Mouse (Mus musculus): Measurements from ENCODE around the gene Myh10.

Gene Myh10

GRCm38 (mm10) chr11:68692693-68693446 lies 1.5 kb downstream of the Myh10 start:
- no peak for DNase-seq (ENCODE audit: low read depth, low spot score)

GRCm38 (mm10) chr11:68693447-68694040 lies 2.2 kb downstream of the Myh10 start:
- no peak for DNase-seq (ENCODE audit: low read depth, low spot score)

- no peak for DNase-seq (ENCODE audit: low read depth, low spot score)
These were observed 11.0 kb downstream of the Myh10 start for GRCm38 (mm10) chr11:68702370-68702769.

DNA sequence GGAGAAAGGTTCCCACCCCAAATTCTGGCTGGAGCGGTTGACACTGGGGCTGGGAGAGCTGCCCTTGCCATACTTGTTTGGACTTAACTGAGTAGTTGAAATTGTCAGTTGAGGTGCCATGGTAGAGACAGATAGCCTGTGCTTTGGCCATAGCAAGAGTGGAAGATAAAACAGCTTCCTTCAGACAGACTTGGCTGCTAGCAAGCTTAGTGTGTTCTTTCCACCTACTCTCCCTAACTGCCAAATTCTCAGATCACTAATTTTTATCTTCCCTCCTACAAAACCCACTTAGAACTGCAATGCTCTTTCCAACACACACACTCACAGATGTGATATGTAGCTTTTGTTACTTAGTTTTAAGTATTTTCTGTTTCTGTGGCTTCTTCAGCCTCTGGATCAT lies 12.0 kb downstream of the Myh10 start:
- no peak for DNase-seq (ENCODE audit: low read depth, low spot score)

DNA sequence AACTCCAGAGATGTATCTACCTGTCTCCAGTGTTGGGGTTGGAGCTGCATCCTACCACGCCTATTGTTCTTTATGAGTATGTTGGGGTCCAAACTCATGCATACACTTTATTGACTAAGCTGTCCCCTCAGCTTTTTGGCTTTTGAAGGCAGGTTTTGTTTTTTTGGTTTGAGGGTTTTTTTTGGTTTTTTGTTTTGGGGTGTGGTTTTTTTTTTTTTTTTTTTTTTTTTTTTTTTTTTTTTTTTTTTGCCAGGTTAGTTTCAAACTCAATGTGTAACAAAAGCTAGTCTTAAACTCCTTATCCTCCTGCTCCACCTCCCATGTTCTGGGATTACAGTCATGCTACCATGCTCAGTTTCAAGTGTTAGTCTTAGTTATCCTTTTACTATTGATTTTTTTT lies 12.9 kb downstream of the Myh10 start:
- DNase-seq (ENCODE audit: low read depth, low spot score), result no peak

GRCm38 (mm10) chr11:68704847-68705246 lies 13.5 kb downstream of the Myh10 start:
- no peak for DNase-seq (ENCODE audit: low read depth, low spot score)

- peak; percentile 68 for DNase-seq (ENCODE audit: low read depth, low spot score)
These were observed 15.4 kb downstream of the Myh10 start for GRCm38 (mm10) chr11:68706524-68707429.

DNA sequence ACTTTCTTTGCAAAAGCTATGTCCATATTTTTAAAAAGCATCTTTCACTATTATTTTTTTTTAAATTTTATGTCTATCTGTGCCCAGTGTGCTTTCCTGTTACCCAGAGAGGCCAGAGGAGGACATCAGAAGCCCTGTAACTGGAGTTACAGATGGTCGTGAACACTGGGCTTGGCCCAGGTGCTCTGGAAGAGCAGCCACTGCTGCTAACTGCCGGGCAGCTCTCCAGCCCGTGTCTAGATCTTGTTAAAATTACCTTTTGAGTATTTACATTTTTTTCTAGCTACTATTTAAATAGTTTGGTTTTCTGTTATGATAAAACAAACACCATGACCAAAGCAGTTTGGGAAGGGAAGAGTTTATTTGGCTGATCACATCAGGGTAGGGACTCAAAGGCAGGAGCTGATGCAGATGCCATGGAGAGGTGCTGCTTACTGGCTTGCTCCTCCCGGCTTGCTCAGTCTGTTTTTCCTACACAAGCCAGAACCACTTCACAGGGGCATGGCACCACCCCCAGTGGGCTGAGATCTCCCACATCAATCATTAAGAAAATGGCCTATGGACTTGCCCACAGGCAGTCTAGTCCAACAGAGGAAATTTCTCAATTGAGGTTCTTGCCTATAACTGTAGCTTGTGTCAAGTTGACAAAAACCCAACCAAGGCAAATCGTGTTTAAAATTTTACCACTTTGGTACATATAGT lies 16.7 kb downstream of the Myh10 start:
- no peak for DNase-seq (ENCODE audit: low read depth, low spot score)

GRCm38 (mm10) chr11:68716167-68716566 lies 24.8 kb downstream of the Myh10 start:
- DNase-seq (ENCODE audit: low read depth, low spot score), result no peak

GRCm38 (mm10) chr11:68717171-68717840 lies 25.9 kb downstream of the Myh10 start:
- DNase-seq (ENCODE audit: low read depth, low spot score), result no peak

- peak; percentile 81 for DNase-seq (ENCODE audit: low read depth, low spot score)
These were observed 27.8 kb downstream of the Myh10 start for GRCm38 (mm10) chr11:68719096-68719648.

DNA sequence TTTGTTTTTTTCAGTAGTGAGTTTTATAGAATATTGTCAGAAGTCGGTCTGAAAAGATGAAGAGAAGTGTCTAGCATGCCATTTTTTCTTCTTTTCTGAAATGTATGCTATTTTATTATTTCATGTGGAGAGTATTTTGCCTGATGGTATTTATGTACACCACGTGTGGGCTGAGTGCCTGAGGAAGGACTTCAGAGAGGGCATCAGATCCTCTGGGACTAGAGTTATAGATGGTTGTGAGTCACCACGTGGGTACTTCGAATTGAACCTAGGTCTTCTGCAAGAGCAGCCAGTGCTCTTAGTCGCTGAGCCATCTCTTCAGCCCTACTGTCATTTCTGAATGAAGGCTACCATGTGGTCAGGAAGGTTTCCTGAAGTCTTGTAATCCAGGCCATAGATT lies 28.4 kb downstream of the Myh10 start:
- DNase-seq (ENCODE audit: low read depth, low spot score), result no peak

DNA sequence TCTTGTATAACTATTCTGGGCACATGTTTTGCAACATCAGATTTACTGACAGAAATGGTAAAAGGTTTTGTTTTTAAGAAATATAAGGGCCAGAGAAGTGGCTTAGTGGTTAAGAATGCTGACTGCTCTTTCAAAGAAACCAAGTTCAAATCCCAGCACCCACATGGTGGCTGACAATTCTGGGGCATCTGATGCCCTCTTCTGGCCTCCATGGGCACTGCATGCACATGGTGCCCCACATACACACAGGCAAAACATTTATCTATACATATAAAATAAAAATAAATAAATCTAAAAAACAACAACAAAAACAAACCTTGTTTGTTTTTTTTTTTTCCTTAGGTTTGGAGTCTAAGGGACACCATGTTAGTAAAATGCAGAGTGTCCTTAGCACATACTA lies 32.8 kb downstream of the Myh10 start:
- DNase-seq (ENCODE audit: low read depth, low spot score), result no peak

- DNase-seq (ENCODE audit: low read depth, low spot score), result no peak
These were observed 37.3 kb downstream of the Myh10 start for GRCm38 (mm10) chr11:68728693-68729092.

- DNase-seq (ENCODE audit: low read depth, low spot score), result no peak
These were observed 39.4 kb downstream of the Myh10 start for GRCm38 (mm10) chr11:68730792-68731191.

- no peak for DNase-seq (ENCODE audit: low read depth, low spot score)
These were observed 40.7 kb downstream of the Myh10 start for GRCm38 (mm10) chr11:68732066-68732465.

DNA sequence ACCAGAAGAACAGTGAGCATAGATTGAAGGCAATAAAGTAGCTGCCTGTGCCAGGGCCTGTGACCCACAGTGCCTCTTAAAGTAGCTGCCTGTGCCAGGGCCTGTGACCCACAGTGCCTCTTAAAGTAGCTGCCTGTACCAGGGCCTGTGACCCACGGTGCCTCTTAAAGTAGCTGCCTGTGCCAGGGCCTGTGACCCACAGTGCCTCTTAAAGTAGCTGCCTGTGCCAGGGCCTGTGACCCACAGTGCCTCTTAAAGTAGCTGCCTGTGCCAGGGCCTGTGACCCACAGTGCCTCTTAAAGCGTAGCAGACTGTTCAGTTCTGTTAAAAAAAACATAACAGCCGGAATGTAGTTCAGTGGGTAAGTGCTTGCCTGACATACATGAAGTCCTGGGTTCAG lies 42.0 kb downstream of the Myh10 start:
- peak; percentile 36 for DNase-seq (ENCODE audit: low read depth, low spot score)

- DNase-seq (ENCODE audit: low read depth, low spot score), result no peak
These were observed 48.1 kb downstream of the Myh10 start for GRCm38 (mm10) chr11:68739509-68739908.

- no peak for DNase-seq (ENCODE audit: low read depth, low spot score)
These were observed 51.3 kb downstream of the Myh10 start for GRCm38 (mm10) chr11:68742658-68743057.

DNA sequence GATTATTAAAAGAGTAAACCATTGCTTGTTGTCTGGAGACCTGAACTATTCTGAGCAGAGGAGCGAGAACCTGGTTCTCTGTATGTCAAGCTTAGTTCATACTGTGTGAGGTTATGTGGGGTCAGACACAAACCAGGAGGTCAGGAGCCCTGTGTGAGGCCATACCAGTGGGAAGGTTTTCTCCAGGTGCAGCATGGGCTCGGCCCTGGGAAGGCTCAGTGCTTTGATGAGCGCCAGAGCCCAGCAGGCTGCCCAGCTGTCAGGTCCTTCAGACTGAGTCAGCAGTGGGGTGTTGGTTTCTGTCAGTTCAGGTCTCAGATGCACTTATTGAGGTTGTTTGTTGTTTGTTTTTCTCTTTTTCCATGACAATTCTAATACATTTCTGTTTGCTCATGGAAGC lies 52.8 kb downstream of the Myh10 start:
- DNase-seq (ENCODE audit: low read depth, low spot score), result no peak

All from skeletal muscle tissue, adult 2 months (tissue).